Mouse (Mus musculus): ENCODE results near the gene Adamts10.

Gene Adamts10

GRCm38 (mm10) chr17:33523918-33524755 lies at the start of gene Adamts10:
Gene Adamts10 (plus strand): TSS chr17:33524204.
- DNase-seq: peak; percentile 85

- peak; percentile 88 for DNase-seq
Measured at GRCm38 (mm10) chr17:33484020-33484419, 40.0 kb upstream of the Adamts10 start.

GRCm38 (mm10) chr17:33487211-33487610 lies 36.8 kb upstream of the Adamts10 start:
- no peak for DNase-seq

GRCm38 (mm10) chr17:33487652-33488051 lies 36.4 kb upstream of the Adamts10 start:
- no peak for DNase-seq

GRCm38 (mm10) chr17:33491371-33491770 lies 32.6 kb upstream of the Adamts10 start:
- DNase-seq: no peak

GRCm38 (mm10) chr17:33493065-33493464 lies 30.9 kb upstream of the Adamts10 start:
- peak; percentile 70 for DNase-seq

GRCm38 (mm10) chr17:33494586-33494985 lies 29.4 kb upstream of the Adamts10 start:
- no peak for DNase-seq

- no peak for DNase-seq
Measured at GRCm38 (mm10) chr17:33498918-33499317, 25.1 kb upstream of the Adamts10 start.

- no peak for DNase-seq
Measured at GRCm38 (mm10) chr17:33508386-33508785, 15.6 kb upstream of the Adamts10 start.

GRCm38 (mm10) chr17:33510172-33510571 lies 13.8 kb upstream of the Adamts10 start:
- no peak for DNase-seq

- no peak for DNase-seq
Measured at GRCm38 (mm10) chr17:33512441-33513415, 11.3 kb upstream of the Adamts10 start.

GRCm38 (mm10) chr17:33513874-33514273 lies 10.1 kb upstream of the Adamts10 start:
- peak; percentile 23 for DNase-seq

- no peak for DNase-seq
Measured at GRCm38 (mm10) chr17:33520366-33520765, 3.6 kb upstream of the Adamts10 start.

- DNase-seq: peak; percentile 18
Measured at GRCm38 (mm10) chr17:33523431-33523917, 530 bp upstream of the Adamts10 start.

- peak; percentile 19 for DNase-seq
Measured at GRCm38 (mm10) chr17:33524806-33525373, 886 bp downstream of the Adamts10 start.

- DNase-seq: no peak
Measured at GRCm38 (mm10) chr17:33526506-33526905, 2.5 kb downstream of the Adamts10 start.

GRCm38 (mm10) chr17:33539106-33539675 lies 15.2 kb downstream of the Adamts10 start:
- DNase-seq: peak; percentile 58

- no peak for DNase-seq
Measured at GRCm38 (mm10) chr17:33539878-33540277, 15.9 kb downstream of the Adamts10 start.

- DNase-seq: no peak
Measured at GRCm38 (mm10) chr17:33549212-33549611, 25.2 kb downstream of the Adamts10 start.

GRCm38 (mm10) chr17:33550388-33550787 lies 26.4 kb downstream of the Adamts10 start:
- no peak for DNase-seq

- no peak for DNase-seq
Measured at GRCm38 (mm10) chr17:33552113-33552512, 28.1 kb downstream of the Adamts10 start.

GRCm38 (mm10) chr17:33552964-33553363 lies 29.0 kb downstream of the Adamts10 start:
- peak; percentile 66 for DNase-seq

GRCm38 (mm10) chr17:33554536-33554935 lies 30.5 kb downstream of the Adamts10 start:
- no peak for DNase-seq
